Mouse (Mus musculus): ENCODE measurements at regions not wholly inside any gene's neighbourhood (a gene's known extent, or its start where the extent isn't known, plus 50 kb on each side); places are given as distances from the start of the nearest gene placed in this dataset.

DNA sequence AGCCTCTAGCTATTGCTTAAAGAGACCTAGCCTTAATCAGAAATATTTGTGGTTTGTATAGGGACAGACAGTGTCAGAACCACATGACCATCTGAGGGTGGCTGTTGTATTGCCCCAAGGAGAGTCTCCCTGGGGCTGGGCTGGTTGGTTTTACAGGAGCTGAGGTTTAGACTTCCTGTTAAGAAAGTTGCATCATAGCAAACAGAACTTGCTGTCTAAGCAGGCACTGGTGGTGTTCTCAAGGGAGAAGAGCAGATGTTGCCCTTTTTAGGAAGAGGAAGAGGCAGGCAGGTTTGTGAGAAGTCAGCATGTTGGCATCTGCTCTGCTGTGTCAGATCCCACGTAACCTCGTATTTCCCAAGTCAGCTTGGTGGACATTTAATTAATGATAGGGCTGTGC lies 52.7 kb upstream of the Tut7 start:
- in situ Hi-C loops (cut with MboI, MseI), result no loop called here

DNA sequence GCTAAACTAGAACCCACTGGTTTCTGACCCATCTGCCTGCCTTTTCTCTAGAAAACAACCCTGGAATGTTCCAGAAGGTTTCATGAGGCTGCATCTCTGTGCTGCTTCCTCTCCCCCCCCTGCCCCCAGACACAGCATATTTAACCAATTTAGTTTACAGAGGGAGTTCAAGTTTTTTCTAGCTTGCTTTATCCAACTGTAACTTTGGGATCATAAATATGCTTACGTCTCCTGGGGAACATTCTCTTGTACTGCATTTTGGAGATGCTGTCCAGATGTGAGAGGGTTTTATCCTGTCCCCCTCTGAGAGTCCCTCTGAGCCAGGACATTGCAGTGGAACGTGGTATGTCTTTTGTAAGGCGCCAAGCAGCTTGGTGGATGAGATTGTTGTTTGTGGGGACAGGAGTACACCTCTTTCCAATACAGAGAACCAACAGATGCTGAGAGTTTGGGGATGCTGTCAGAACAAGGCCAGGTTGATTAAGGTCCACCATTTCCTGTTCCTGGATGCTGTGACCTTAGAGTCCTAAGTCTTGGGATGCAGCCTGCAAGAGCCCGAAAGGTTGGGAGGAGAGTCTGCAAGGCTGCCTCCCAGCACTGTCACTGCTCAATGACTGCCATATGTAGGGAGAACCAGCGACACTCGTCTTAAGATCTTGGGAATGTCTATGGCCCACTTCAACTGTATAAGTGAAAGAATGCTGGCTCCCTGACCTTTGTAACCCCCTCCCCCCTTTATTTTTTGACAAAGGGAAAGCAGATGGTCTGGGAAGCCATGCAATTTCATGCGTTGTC lies 51.4 kb upstream of the Tut7 start:
- in situ Hi-C loops (cut with MboI, MseI), result no loop called here
